Mouse (Mus musculus) neural tube, embryonic 12.5 days (tissue): Measurements from ENCODE around the gene Tnfrsf1a. TPM values are rescaled to one million over a fixed set of nuclear protein-coding genes. Genes with fewer than 3 reads are reported as not detected.

ENCODE experiments used
- ATAC-seq: fragments of 200-750 bp; cut with Nextera tagmentation; 2 replicates; pipeline ENCODE4 v1.8.0; 2017; ENCODE audit warnings: low read depth, mild to moderate bottlenecking, moderate TSS enrichment, moderate library complexity; ENCODE audit not compliant: low FRiP score
- H3K27ac ChIP-seq: fragments of 300-500 bp; sonication (generic); 2 replicates; pipeline ENCODE4 v1.5.1; 2016
- H3K27me3 ChIP-seq: fragments of 300-500 bp; sonication (generic); replicated peaks from 2 replicates; pipeline ENCODE4 v1.6.1; 2016; ENCODE audit warnings: mild to moderate bottlenecking
- H3K36me3 ChIP-seq: fragments of 300-500 bp; sonication (generic); 2 replicates; pipeline ENCODE4 v1.6.1; 2016; ENCODE audit warnings: mild to moderate bottlenecking
- H3K4me1 ChIP-seq: fragments of 300-500 bp; sonication (generic); 2 replicates; pipeline ENCODE4 v1.6.1; 2016
- H3K4me2 ChIP-seq: fragments of 300-500 bp; sonication (generic); replicated peaks from 2 replicates; pipeline ENCODE4 v1.6.1; 2016; ENCODE audit warnings: mild to moderate bottlenecking
- H3K4me3 ChIP-seq: fragments of 300-500 bp; sonication (generic); 2 replicates; pipeline ENCODE4 v1.5.1; 2016
- H3K9ac ChIP-seq: fragments of 300-500 bp; sonication (generic); 2 replicates; pipeline ENCODE4 v1.6.1; 2016; ENCODE audit warnings: mild to moderate bottlenecking
- H3K9me3 ChIP-seq: fragments of 300-500 bp; sonication (generic); 2 replicates; pipeline ENCODE4 v1.6.1; 2016; ENCODE audit warnings: mild to moderate bottlenecking
- WGBS: fragments of 180-500 bp; shearing (Covaris S2); methylation state at CpG from one replicate; pipeline ENCODE4 v1.1.7; 2016; 5-methylcytosine and 5-hydroxymethylcytosine counted together
- polyA plus RNA-seq: library from polyadenylated mRNA; unstranded; fragments of >200 nt; fragmentation: Nextera tagmentation; extraction: Ambion mirVana; gene quantifications from 2 replicates; pipeline ENCODE4 v1.2.1, GENCODE M21; 2016

The Tnfrsf1a gene
- polyA plus RNA-seq, 1 experiment from 2014 or later = 22.7 TPM

DNA sequence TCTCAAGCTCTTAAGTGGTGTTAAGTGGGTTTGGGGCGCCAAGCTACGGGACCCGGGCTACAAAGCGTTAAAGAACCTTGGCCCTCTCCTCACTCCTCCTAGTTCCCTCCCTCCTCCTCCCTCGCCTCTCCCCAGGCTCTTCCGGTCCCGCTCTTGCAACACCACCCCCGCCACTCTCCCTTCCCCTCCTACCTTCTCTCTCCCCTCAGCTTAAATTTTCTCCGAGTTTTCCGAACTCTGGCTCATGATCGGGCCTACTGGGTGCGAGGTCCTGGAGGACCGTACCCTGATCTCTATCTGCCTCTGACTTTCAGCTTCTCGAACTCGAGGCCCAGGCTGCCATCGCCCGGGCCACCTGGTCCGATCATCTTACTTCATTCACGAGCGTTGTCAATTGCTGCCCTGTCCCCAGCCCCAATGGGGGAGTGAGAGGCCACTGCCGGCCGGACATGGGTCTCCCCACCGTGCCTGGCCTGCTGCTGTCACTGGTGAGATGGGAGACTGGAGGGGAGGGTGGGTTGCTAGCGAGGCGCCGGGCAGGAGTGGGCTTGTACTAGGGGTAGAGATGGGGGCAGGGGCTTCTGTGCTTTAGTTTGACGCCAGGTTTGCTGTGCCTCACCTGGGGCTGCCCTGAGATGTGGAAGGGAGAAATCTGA is 541 bp downstream of the Tnfrsf1a start:
- WGBS = under 1% methylated on average over 27 of the region's 27 CpGs
- peaks cover 10% of the 10 kb centered on the region for H3K27me3 ChIP-seq
- H3K36me3 ChIP-seq = no peaks in the 10 kb centered on the region
- peaks cover 27% of the 10 kb centered on the region for H3K4me1 ChIP-seq
- peak overlapping the region; percentile 17; the same call in 1 of the 2 replicates for H3K27ac ChIP-seq
- H3K9ac ChIP-seq = peak overlapping the region; percentile 65
- H3K4me2 ChIP-seq = peak overlapping the region; percentile 79
- peak overlapping the region; percentile 47 for H3K4me3 ChIP-seq
- peak; percentile 64 for ATAC-seq
- no peaks in the 10 kb centered on the region for H3K9me3 ChIP-seq

- Histone ChIP-seq H3K9ac (peak overlapping the region; percentile 65), H3K4me3 (peak overlapping the region; percentile 47), H3K27me3 (peaks cover 10% of the 10 kb centered on the region), H3K4me1 (peaks cover 34% of the 10 kb centered on the region), H3K9me3 (no peaks in the 10 kb centered on the region), H3K36me3 (no peaks in the 10 kb centered on the region), H3K4me2 (peak overlapping the region; percentile 79), H3K27ac (peak overlapping the region; percentile 17; the same call in 1 of the 2 replicates)
- ATAC-seq = 0 out of 2 replicates have a peak, but pooled peaks have one; percentile 23
- WGBS = 9% methylated on average over 20 of the region's 20 CpGs
These were observed 1.3 kb downstream of the Tnfrsf1a start for GRCm38 (mm10) chr6:125350231-125350994.

- WGBS = 91% methylated on average over 2 of the region's 2 CpGs
- Histone ChIP-seq H3K4me1 (peaks cover 38% of the 10 kb centered on the region), H3K9me3 (no peaks in the 10 kb centered on the region), H3K4me3 (peak overlapping the region; percentile 47), H3K4me2 (peak overlapping the region; percentile 79), H3K27me3 (peaks cover 10% of the 10 kb centered on the region), H3K9ac (no peak overlapping the region), H3K27ac (no peak overlapping the region), H3K36me3 (no peaks in the 10 kb centered on the region)
- ATAC-seq = no peak
These were observed 1.8 kb downstream of the Tnfrsf1a start for GRCm38 (mm10) chr6:125350995-125351324.

- Histone ChIP-seq H3K4me1 (peaks cover 41% of the 10 kb centered on the region), H3K4me2 (no peak overlapping the region), H3K27ac (no peak overlapping the region), H3K4me3 (no peak overlapping the region), H3K36me3 (no peaks in the 10 kb centered on the region), H3K9me3 (no peaks in the 10 kb centered on the region), H3K9ac (no peak overlapping the region), H3K27me3 (peaks cover 10% of the 10 kb centered on the region)
- WGBS = 77% methylated on average over 8 of the region's 8 CpGs
- no peak for ATAC-seq
These were observed 2.3 kb downstream of the Tnfrsf1a start for GRCm38 (mm10) chr6:125351368-125352045.

- ATAC-seq = no peak
- Histone ChIP-seq H3K4me2 (no peak overlapping the region), H3K27ac (no peak overlapping the region), H3K4me3 (no peak overlapping the region), H3K36me3 (no peaks in the 10 kb centered on the region), H3K4me1 (peaks cover 41% of the 10 kb centered on the region), H3K9me3 (no peaks in the 10 kb centered on the region), H3K9ac (no peak overlapping the region), H3K27me3 (peaks cover 10% of the 10 kb centered on the region)
- WGBS = 72% methylated on average over 5 of the region's 5 CpGs
These were observed 2.9 kb downstream of the Tnfrsf1a start for GRCm38 (mm10) chr6:125352046-125352384.

- no peak overlapping the region for H3K27ac ChIP-seq
- H3K4me2 ChIP-seq = no peak overlapping the region
- peaks cover 41% of the 10 kb centered on the region for H3K4me1 ChIP-seq
- no peak overlapping the region for H3K4me3 ChIP-seq
- WGBS = 54% methylated on average over 4 of the region's 4 CpGs
- H3K36me3 ChIP-seq = no peaks in the 10 kb centered on the region
- ATAC-seq = no peak
- H3K9ac ChIP-seq = no peak overlapping the region
- H3K27me3 ChIP-seq = peaks cover 10% of the 10 kb centered on the region; the same call in 1 of the 2 replicates
- no peaks in the 10 kb centered on the region for H3K9me3 ChIP-seq
These were observed 3.6 kb downstream of the Tnfrsf1a start for GRCm38 (mm10) chr6:125352811-125353210.

GRCm38 (mm10) chr6:125353221-125353620 is 4.1 kb downstream of the Tnfrsf1a start:
- 82% methylated on average over 11 of the region's 11 CpGs for WGBS
- no peak for ATAC-seq
- H3K4me2 ChIP-seq = no peak overlapping the region
- H3K4me3 ChIP-seq = no peak overlapping the region
- peaks cover 41% of the 10 kb centered on the region for H3K4me1 ChIP-seq
- no peaks in the 10 kb centered on the region for H3K9me3 ChIP-seq
- no peak overlapping the region for H3K27ac ChIP-seq
- H3K36me3 ChIP-seq = 0 out of 2 replicates have a peak, but pooled peaks cover under 1% of the 10 kb centered on the region
- peaks cover 9% of the 10 kb centered on the region; the same call in 1 of the 2 replicates for H3K27me3 ChIP-seq
- H3K9ac ChIP-seq = no peak overlapping the region

GRCm38 (mm10) chr6:125353655-125354054 is 4.5 kb downstream of the Tnfrsf1a start:
- WGBS = 85% methylated on average over 4 of the region's 4 CpGs
- ATAC-seq = no peak
- Histone ChIP-seq H3K27ac (no peak overlapping the region), H3K36me3 (0 out of 2 replicates have a peak, but pooled peaks cover 4% of the 10 kb centered on the region), H3K27me3 (peaks cover 5% of the 10 kb centered on the region; the same call in 1 of the 2 replicates), H3K4me2 (no peak overlapping the region), H3K4me3 (no peak overlapping the region), H3K4me1 (peaks cover 40% of the 10 kb centered on the region), H3K9ac (no peak overlapping the region), H3K9me3 (no peaks in the 10 kb centered on the region)

GRCm38 (mm10) chr6:125354352-125355151 is 5.4 kb downstream of the Tnfrsf1a start:
- no peaks in the 10 kb centered on the region; the same call in 1 of the 2 replicates for H3K27me3 ChIP-seq
- no peak overlapping the region for H3K4me3 ChIP-seq
- H3K4me2 ChIP-seq = peak overlapping the region; percentile 39
- 0 out of 2 replicates have a peak, but pooled peaks cover 4% of the 10 kb centered on the region for H3K36me3 ChIP-seq
- H3K9me3 ChIP-seq = no peaks in the 10 kb centered on the region
- H3K4me1 ChIP-seq = peaks cover 31% of the 10 kb centered on the region
- H3K9ac ChIP-seq = no peak overlapping the region
- H3K27ac ChIP-seq = no peak overlapping the region
- WGBS = 14% methylated on average over 14 of the region's 14 CpGs
- no peak for ATAC-seq

GRCm38 (mm10) chr6:125355197-125355741 is 6.1 kb downstream of the Tnfrsf1a start:
- Histone ChIP-seq H3K36me3 (peaks cover 4% of the 10 kb centered on the region; the same call in 1 of the 2 replicates), H3K4me3 (no peak overlapping the region), H3K9me3 (no peaks in the 10 kb centered on the region), H3K27ac (no peak overlapping the region), H3K4me2 (peak overlapping the region; percentile 39), H3K4me1 (peaks cover 24% of the 10 kb centered on the region), H3K9ac (no peak overlapping the region), H3K27me3 (no peaks in the 10 kb centered on the region; the same call in 1 of the 2 replicates)
- 5% methylated on average over 10 of the region's 10 CpGs for WGBS
- ATAC-seq = no peak

DNA sequence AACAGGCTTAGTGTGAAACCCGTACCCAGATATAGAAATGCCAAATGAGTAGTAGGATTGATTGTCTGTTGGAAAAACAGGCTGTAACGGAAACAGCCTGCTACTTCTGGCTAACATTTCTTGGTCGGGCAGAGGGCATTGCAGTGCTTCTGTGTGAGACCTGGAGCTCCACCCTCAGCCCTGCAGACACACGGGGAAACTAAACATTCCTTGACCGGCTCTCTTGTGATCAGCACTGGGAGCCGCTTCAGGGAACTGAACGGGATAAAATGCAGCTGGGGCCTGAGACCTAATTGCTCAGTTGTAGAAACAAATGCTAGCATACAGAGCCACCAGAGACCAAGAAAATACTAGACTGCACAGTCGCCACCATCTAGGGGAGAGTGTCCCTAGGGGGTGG is 7.1 kb downstream of the Tnfrsf1a start:
- peaks cover 4% of the 10 kb centered on the region; the same call in 1 of the 2 replicates for H3K36me3 ChIP-seq
- whole genome bisulfite sequencing = 39% methylated on average over 8 of the region's 8 CpGs
- H3K9ac ChIP-seq = no peak overlapping the region
- H3K4me2 ChIP-seq = no peak overlapping the region
- no peak overlapping the region for H3K27ac ChIP-seq
- no peak overlapping the region for H3K4me3 ChIP-seq
- no peaks in the 10 kb centered on the region for H3K9me3 ChIP-seq
- no peak for ATAC-seq
- H3K27me3 ChIP-seq = peaks cover 7% of the 10 kb centered on the region; the same call in 1 of the 2 replicates
- H3K4me1 ChIP-seq = peaks cover 25% of the 10 kb centered on the region
